Mouse (Mus musculus) effector memory CD4-positive, alpha-beta T cell, adult 5 months (primary cell): Measurements from ENCODE around the gene Nudt10. TPM values are rescaled to one million over a fixed set of nuclear protein-coding genes. Genes with fewer than 3 reads are reported as not detected.

Experiments used
- polyA plus RNA-seq: library from polyadenylated mRNA; unstranded; fragments of 100-300 nt; shearing (Covaris generic); gene quantifications from one replicate; pipeline ENCODE4 v1.2.1, GENCODE M21; 2017

Nudt10 gene
- not detected for polyA plus RNA-seq

DNA sequence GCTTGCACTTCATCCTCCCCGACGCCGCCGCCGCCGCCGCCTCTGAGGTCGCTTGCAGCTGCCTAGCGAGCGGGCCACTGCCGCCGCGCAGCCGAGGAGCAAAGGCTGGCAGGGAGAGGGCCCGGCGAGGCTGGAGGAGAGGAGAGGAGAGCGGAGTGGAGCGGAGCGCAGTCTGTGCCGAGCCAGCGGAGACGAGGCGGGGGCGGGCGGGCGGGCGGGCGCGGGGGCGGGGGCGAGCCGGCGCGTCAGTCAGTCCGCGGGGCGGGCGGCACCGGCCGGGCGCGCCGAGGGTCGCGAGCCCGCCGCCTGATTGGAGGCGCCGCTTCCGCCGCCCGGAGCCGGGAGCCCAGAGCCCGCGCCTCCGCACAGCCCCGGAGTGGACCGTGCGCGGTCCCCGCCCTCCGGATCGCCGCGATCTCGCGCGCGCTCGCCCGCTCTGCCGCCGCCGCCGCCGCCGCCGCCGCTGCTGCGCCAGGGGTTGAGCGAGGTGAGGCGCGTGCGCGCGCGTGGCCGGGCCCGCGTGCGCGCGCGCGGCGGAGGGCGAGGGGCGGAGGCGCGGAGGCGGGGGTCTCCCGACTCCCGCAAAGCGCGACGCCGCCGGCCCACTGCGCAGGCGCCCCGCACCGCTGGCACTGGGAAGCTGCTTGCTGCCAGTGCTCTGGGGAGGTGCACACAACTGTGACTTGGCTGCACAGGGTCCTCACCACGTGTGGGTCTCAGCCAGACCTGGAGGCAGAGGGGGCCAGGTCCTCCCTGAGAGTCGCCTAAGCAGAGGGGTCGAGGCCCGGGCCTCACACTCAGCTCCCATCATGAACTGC, at the start of gene Nudt10:
Nudt10 (minus strand) TSS at position 193 of the 818 bp plus-strand sequence.

Other genes starting within 250 kb of the Nudt10 start
- gene Nudt11, start 125.6 kb downstream of the Nudt10 start, polyA plus RNA-seq: not detected
- not detected for gene AU022751, start 89.6 kb downstream of the Nudt10 start, polyA plus RNA-seq
- not detected for gene Bmp15, start 147.7 kb upstream of the Nudt10 start, polyA plus RNA-seq
- not detected for gene Shroom4, start 226.8 kb upstream of the Nudt10 start, polyA plus RNA-seq